Mouse (Mus musculus) heart, embryonic 10.5 days (tissue): ENCODE measurements at regions not wholly inside any gene's neighbourhood (a gene's known extent, or its start where the extent isn't known, plus 50 kb on each side); places are given as distances from the start of the nearest gene placed in this dataset.

Experiments used
- DNase-seq: peaks from one replicate; pipeline ENCODE4 v3.0.0-alpha.2; 2017; ENCODE audit warnings: low spot score
- H3K27ac ChIP-seq: fragments of 300-500 bp; sonication (generic); 2 replicates; pipeline ENCODE4 v1.5.1; 2016; ENCODE audit warnings: mild to moderate bottlenecking
- H3K27me3 ChIP-seq: fragments of 300-500 bp; sonication (generic); 2 replicates; pipeline ENCODE4 v1.6.1; 2016; ENCODE audit warnings: mild to moderate bottlenecking; ENCODE audit not compliant: poor library complexity, insufficient read depth, severe bottlenecking
- H3K36me3 ChIP-seq: fragments of 300-500 bp; sonication (generic); 2 replicates; pipeline ENCODE4 v1.6.1; 2016; ENCODE audit warnings: mild to moderate bottlenecking, moderate library complexity
- H3K4me1 ChIP-seq: fragments of 300-500 bp; sonication (generic); 2 replicates; pipeline ENCODE4 v1.6.1; 2016; ENCODE audit warnings: mild to moderate bottlenecking
- H3K4me3 ChIP-seq: fragments of 300-500 bp; sonication (generic); 2 replicates; pipeline ENCODE4 v1.5.1; 2016; ENCODE audit warnings: mild to moderate bottlenecking, moderate library complexity
- H3K9me3 ChIP-seq: fragments of 300-500 bp; sonication (generic); 2 replicates; pipeline ENCODE4 v1.6.1; 2016; ENCODE audit warnings: mild to moderate bottlenecking, moderate library complexity
- WGBS: fragments of 180-500 bp; shearing (Covaris S2); methylation state at CpG from one replicate; pipeline ENCODE4 v1.1.7; 2016; 5-methylcytosine and 5-hydroxymethylcytosine counted together

- Histone ChIP-seq H3K27ac (no peak overlapping the region), H3K27me3 (no peaks in the 10 kb centered on the region), H3K36me3 (no peaks in the 10 kb centered on the region), H3K9me3 (peaks cover 4% of the 10 kb centered on the region), H3K4me3 (no peak overlapping the region), H3K4me1 (peaks cover 6% of the 10 kb centered on the region; the same call in 1 of the 2 replicates)
- no peak for DNase-seq
- whole genome bisulfite sequencing: 83% methylated on average over 9 of the region's 9 CpGs
Measured at GRCm38 (mm10) chr1:90430480-90430879, 172.3 kb upstream of the Cops8 start.

- WGBS: 74% methylated on average over 6 of the region's 6 CpGs
- no peaks in the 10 kb centered on the region for H3K36me3 ChIP-seq
- no peaks in the 10 kb centered on the region for H3K27me3 ChIP-seq
- peaks cover 4% of the 10 kb centered on the region for H3K9me3 ChIP-seq
- no peak overlapping the region for H3K27ac ChIP-seq
- no peak overlapping the region for H3K4me3 ChIP-seq
- peaks cover 7% of the 10 kb centered on the region; the same call in 1 of the 2 replicates for H3K4me1 ChIP-seq
- DNase-seq: no peak
Measured at GRCm38 (mm10) chr1:90431783-90432182, 171.0 kb upstream of the Cops8 start.

GRCm38 (mm10) chr1:90433911-90434310 lies 168.9 kb upstream of the Cops8 start:
- WGBS: 63% methylated on average over 5 of the region's 5 CpGs
- Histone ChIP-seq H3K9me3 (no peaks in the 10 kb centered on the region), H3K27me3 (no peaks in the 10 kb centered on the region), H3K4me1 (peaks cover 7% of the 10 kb centered on the region; the same call in 1 of the 2 replicates), H3K27ac (0 out of 2 replicates have a peak overlapping the region, but pooled peaks have one; percentile 0), H3K36me3 (no peaks in the 10 kb centered on the region), H3K4me3 (no peak overlapping the region)
- DNase-seq: no peak

- H3K9me3 ChIP-seq: no peaks in the 10 kb centered on the region
- H3K4me1 ChIP-seq: peaks cover 31% of the 10 kb centered on the region
- H3K27ac ChIP-seq: peak overlapping the region; percentile 29; the same call in 1 of the 2 replicates
- DNase-seq: no peak
- 33% methylated on average over 1 of the region's 1 CpGs for whole genome bisulfite sequencing
- no peak overlapping the region for H3K4me3 ChIP-seq
- H3K36me3 ChIP-seq: no peaks in the 10 kb centered on the region
- H3K27me3 ChIP-seq: no peaks in the 10 kb centered on the region
Measured at GRCm38 (mm10) chr1:90440638-90441037, 162.1 kb upstream of the Cops8 start.

- H3K4me3 ChIP-seq: no peak overlapping the region
- H3K4me1 ChIP-seq: peaks cover 31% of the 10 kb centered on the region
- DNase-seq: no peak
- 75% methylated on average over 10 of the region's 10 CpGs for WGBS
- no peak overlapping the region for H3K27ac ChIP-seq
- H3K27me3 ChIP-seq: no peaks in the 10 kb centered on the region
- H3K36me3 ChIP-seq: no peaks in the 10 kb centered on the region
- no peaks in the 10 kb centered on the region for H3K9me3 ChIP-seq
Measured at GRCm38 (mm10) chr1:90441134-90441868, 161.5 kb upstream of the Cops8 start.

- H3K4me3 ChIP-seq: no peak overlapping the region
- peaks cover 31% of the 10 kb centered on the region for H3K4me1 ChIP-seq
- no peaks in the 10 kb centered on the region for H3K9me3 ChIP-seq
- 59% methylated on average over 19 of the region's 19 CpGs for WGBS
- no peak for DNase-seq
- H3K27me3 ChIP-seq: no peaks in the 10 kb centered on the region
- no peaks in the 10 kb centered on the region for H3K36me3 ChIP-seq
- H3K27ac ChIP-seq: peak overlapping the region; percentile 43; the same call in 1 of the 2 replicates
Measured at GRCm38 (mm10) chr1:90442250-90443240, 160.2 kb upstream of the Cops8 start.

GRCm38 (mm10) chr1:90449571-90450226 lies 153.1 kb upstream of the Cops8 start:
- Histone ChIP-seq H3K4me1 (peaks cover 18% of the 10 kb centered on the region), H3K27me3 (no peaks in the 10 kb centered on the region), H3K36me3 (no peaks in the 10 kb centered on the region), H3K27ac (no peak overlapping the region), H3K9me3 (no peaks in the 10 kb centered on the region), H3K4me3 (no peak overlapping the region)
- 57% methylated on average over 7 of the region's 7 CpGs for WGBS
- no peak for DNase-seq

GRCm38 (mm10) chr1:90451942-90452557 lies 150.7 kb upstream of the Cops8 start:
- H3K36me3 ChIP-seq: no peaks in the 10 kb centered on the region
- H3K27ac ChIP-seq: no peak overlapping the region
- H3K4me3 ChIP-seq: no peak overlapping the region
- DNase-seq: no peak
- H3K27me3 ChIP-seq: no peaks in the 10 kb centered on the region
- WGBS: 86% methylated on average over 6 of the region's 6 CpGs
- peaks cover 17% of the 10 kb centered on the region for H3K4me1 ChIP-seq
- no peaks in the 10 kb centered on the region for H3K9me3 ChIP-seq

GRCm38 (mm10) chr1:90454263-90454662 lies 148.5 kb upstream of the Cops8 start:
- no peak for DNase-seq
- Histone ChIP-seq H3K4me1 (peaks cover 26% of the 10 kb centered on the region), H3K4me3 (no peak overlapping the region), H3K9me3 (no peaks in the 10 kb centered on the region), H3K27me3 (no peaks in the 10 kb centered on the region), H3K36me3 (no peaks in the 10 kb centered on the region), H3K27ac (0 out of 2 replicates have a peak overlapping the region, but pooled peaks have one; percentile 54)
- 58% methylated on average over 7 of the region's 7 CpGs for WGBS

- DNase-seq: no peak
- H3K27me3 ChIP-seq: no peaks in the 10 kb centered on the region
- H3K9me3 ChIP-seq: no peaks in the 10 kb centered on the region
- 12% methylated on average over 9 of the region's 9 CpGs for WGBS
- H3K4me1 ChIP-seq: peaks cover 26% of the 10 kb centered on the region
- no peak overlapping the region; the same call in 1 of the 2 replicates for H3K4me3 ChIP-seq
- peak overlapping the region; percentile 67 for H3K27ac ChIP-seq
- H3K36me3 ChIP-seq: no peaks in the 10 kb centered on the region
Measured at GRCm38 (mm10) chr1:90457396-90457795, 145.4 kb upstream of the Cops8 start.

GRCm38 (mm10) chr1:90458176-90458575 lies 144.6 kb upstream of the Cops8 start:
- WGBS: 74% methylated on average over 8 of the region's 8 CpGs

GRCm38 (mm10) chr1:90461699-90462098 lies 141.1 kb upstream of the Cops8 start:
- Histone ChIP-seq H3K4me1 (peaks cover 11% of the 10 kb centered on the region), H3K36me3 (no peaks in the 10 kb centered on the region), H3K4me3 (no peak overlapping the region), H3K27me3 (no peaks in the 10 kb centered on the region), H3K9me3 (no peaks in the 10 kb centered on the region), H3K27ac (no peak overlapping the region)
- no peak for DNase-seq
- 62% methylated on average over 1 of the region's 1 CpGs for WGBS

More at GRCm38 (mm10) chr1:90458176-90458575, 144.6 kb upstream of the Cops8 start:
- H3K36me3 ChIP-seq: no peaks in the 10 kb centered on the region
- no peak overlapping the region for H3K27ac ChIP-seq
- no peaks in the 10 kb centered on the region for H3K9me3 ChIP-seq
- peaks cover 26% of the 10 kb centered on the region for H3K4me1 ChIP-seq
- no peaks in the 10 kb centered on the region for H3K27me3 ChIP-seq
- no peak overlapping the region for H3K4me3 ChIP-seq
- DNase-seq: no peak
